Mouse (Mus musculus): ENCODE data around the gene Ramp1. TPM values are rescaled to one million over a fixed set of nuclear protein-coding genes. Genes with fewer than 3 reads are reported as not detected.
A peak's percentile ranks its signal among the peaks of the same experiment; 100 is the strongest.

The Ramp1 gene
- 10 to 100 TPM; 51.3 to 53.0 TPM for total RNA-seq (2021)
- long read RNA-seq, experiment 1, transcript Ramp1-201 (3 exons, 2,325 nt), result major isoform, 57 of 73 reads
- long read RNA-seq, experiment 1, partial matches to known transcripts, result 10 of 73 reads
- long read RNA-seq, experiment 1, other reads (novel, unspliced or antisense), result 6 of 73 reads
- long read RNA-seq, experiment 2, transcript Ramp1-201 (3 exons, 2,325 nt), result major isoform, 105 of 122 reads
- long read RNA-seq, experiment 2, partial matches to known transcripts, result 12 of 122 reads
- long read RNA-seq, experiment 2, other reads (novel, unspliced or antisense), result 4 of 122 reads

DNA sequence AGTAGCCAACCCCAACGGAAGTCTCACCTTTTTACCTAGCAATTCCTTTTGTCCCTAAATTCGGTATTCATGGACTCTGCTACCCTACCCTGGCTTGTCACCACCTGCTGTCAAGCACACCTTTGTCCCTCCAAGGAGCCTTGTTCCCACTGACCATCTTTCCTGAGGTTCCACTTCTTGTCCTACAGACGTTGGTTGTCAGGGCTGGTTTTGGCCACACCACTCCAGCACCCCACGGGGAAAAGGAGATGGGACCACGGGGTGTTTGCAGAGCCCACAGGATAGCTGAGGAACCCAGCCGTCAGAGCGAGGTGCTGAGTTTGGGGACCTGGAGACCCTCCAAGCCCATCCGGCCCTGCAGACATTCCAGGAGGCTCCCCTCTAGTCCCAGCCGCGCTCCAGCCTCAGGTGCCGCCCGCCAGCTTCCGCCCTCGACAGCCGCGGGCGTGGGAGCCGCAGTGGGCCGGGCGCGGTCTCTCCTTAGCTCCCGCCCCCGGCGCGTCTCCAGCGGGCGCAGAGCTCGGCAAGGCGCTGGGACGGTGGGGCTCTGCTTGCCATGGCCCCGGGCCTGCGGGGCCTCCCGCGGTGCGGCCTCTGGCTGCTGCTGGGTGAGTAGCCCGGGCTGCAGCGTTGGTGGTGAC is at the start of gene Ramp1:
Gene Ramp1, plus strand, starts transcription at position 290 of the 641 bp plus-strand sequence.
- DNase-seq (ENCODE audit: low spot score in 2 of 2), result no peak

DNA sequence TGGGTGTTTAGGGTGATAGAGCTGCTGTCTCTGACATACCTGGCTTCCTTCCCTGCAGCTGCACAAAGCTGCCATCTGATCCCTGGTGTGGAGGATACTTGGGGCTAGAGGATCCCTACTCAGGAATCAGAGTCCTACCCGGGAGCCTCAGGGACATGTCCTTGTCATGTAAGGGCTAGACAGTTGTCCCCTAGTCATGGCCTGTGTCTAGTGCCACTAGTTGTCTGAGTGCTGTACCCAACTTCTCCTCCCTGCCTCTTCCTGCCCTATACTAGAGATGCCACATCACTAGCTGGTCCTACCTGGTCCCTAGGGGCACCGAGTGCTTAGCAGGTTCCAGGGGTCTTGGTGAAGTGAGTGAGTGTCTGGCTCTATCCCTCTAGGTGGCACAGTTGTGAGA is 42.6 kb upstream of the Ramp1 start:
- DNase-seq (ENCODE audit: low spot score in 2 of 2), result no peak

DNA sequence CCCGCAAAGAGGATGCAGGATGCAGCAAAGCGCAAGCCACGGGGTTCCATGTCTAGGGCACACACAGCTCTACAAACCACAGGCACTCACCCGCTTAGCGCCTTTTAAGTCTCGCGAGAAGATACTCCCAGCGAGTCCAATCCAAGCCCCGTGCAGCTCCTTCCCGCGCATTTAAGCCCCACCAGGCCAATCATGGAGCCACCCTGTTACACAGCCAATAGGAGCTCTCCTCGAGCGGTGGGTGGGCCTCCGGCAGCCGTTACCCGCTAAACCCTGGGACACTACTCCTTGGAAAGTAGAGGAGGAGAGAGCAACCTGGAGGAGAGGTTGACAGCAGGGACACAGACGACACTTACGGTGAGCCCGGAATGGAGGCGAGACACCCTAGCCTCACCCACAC is 34.8 kb upstream of the Ramp1 start, which contains the start of gene Rbm44:
Gene Rbm44, plus strand, starts transcription at position 277 of the 400 bp plus-strand sequence.
- no peak for DNase-seq (ENCODE audit: low spot score in 2 of 2)

- no peak for DNase-seq (ENCODE audit: low spot score in 2 of 2)
These were observed 28.1 kb upstream of the Ramp1 start for GRCm38 (mm10) chr1:91151509-91151908.

DNA sequence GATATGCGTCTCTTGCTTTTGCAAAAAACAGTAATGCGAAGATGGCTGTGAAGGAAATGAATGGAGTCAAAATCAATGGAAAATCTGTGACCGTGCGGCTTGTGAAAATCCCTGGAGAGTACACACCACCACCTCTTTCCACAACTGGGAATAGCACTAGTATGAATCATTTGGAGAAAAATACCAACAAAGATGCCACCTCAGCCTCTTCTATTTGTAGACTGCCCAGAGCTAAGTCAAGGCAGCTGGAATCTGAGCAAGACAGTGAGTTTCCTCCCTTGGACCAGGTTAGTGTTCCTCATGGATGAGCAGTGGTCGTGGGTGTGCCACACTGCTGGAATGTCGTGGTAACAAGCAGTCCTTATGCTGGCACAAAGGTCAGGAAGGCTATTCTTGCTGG is 12.8 kb upstream of the Ramp1 start:
- no peak for DNase-seq (ENCODE audit: low spot score in 2 of 2)

- no peak for DNase-seq (ENCODE audit: low spot score in 2 of 2)
These were observed 10.5 kb upstream of the Ramp1 start for GRCm38 (mm10) chr1:91169157-91169556.

DNA sequence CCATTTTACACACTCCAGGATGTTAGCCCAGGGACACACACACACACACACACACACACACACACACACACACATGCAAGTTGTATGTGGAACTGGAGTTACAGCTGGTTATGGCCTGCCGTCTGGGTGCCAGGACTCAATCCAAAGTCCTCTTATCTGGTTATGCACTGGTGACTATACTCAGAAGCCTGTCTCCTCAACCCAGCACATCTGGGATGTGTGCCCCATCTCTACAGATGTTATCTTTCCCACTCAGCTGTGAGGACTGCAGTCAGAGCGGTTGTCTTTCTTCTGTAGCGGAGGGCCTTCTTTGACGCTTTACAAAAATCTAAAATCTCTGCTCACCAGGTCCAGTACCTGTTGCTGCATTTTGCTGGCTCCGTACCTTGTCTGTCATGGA is 4.8 kb upstream of the Ramp1 start:
- DNase-seq (ENCODE audit: low spot score in 2 of 2), result no peak

GRCm38 (mm10) chr1:91176026-91176425 is 3.6 kb upstream of the Ramp1 start:
- no peak for DNase-seq (ENCODE audit: low spot score in 2 of 2)

GRCm38 (mm10) chr1:91176871-91177270 is 2.8 kb upstream of the Ramp1 start:
- no peak for DNase-seq (ENCODE audit: low spot score in 2 of 2)

- peak; percentile 75 to 80 for DNase-seq (ENCODE audit: low spot score in 2 of 2)
These were observed 536 bp upstream of the Ramp1 start for GRCm38 (mm10) chr1:91179086-91179485.

DNA sequence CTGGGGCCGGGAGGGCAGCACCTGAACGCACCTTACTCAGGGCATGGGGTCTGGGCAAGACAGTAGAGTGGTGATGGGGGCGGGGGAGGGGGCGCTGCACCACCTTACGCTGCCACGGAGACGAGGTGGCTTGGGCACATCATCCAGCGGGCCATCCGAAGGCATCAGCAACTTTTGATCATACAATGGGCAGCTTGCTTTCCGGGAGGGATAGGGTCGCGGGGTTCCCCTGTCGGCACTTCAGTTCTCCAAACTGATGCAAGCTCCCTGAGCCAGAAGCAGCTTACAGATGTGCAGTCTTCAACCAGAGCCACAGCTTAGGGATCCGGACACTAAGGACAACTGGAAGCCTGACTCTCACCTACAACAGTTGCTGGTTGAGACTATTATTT is 548 bp downstream of the Ramp1 start:
- no peak for DNase-seq (ENCODE audit: low spot score in 2 of 2)

DNA sequence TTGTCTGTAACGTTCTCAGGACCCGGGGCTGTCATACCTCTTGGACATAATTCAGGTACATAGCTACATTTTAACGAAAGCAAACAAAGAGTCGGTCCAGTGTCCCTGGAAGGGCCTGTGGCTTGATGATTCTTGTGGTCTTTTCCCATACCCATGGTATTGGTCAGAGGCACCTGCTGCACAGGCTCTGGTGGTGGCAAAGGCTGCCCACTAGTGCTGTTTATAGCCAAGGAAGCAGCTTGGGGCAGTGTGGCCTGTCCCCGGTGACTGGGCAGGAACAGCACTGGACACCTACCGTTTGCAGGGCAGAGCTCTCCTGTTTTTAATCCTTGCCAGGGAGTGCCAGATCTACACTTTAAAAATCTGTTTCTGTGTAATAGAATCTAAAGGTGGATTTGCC is 1.1 kb downstream of the Ramp1 start:
- DNase-seq (ENCODE audit: low spot score in 2 of 2), result no peak

DNA sequence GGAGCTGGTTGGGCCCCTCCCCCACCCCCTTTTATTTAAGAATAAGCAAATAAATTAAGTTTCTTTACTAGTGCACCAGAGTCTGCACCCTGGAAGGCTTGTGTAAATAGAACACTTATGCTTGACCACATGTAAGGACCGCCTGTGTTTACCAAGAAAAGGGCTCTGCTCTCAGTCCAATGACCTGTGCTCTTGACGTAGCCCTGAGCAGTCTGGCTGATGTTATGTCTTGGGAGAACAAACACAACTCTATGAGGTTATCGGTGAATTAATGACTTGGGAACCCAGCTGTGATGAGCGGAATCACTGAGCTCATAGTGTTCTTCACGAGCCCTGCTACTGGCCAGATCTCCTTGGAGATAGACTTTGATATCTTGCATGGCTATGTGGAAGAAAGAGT is 1.6 kb downstream of the Ramp1 start:
- DNase-seq (ENCODE audit: low spot score in 2 of 2), result no peak

GRCm38 (mm10) chr1:91181784-91182450 is 2.3 kb downstream of the Ramp1 start:
- no peak for DNase-seq (ENCODE audit: low spot score in 2 of 2)

DNA sequence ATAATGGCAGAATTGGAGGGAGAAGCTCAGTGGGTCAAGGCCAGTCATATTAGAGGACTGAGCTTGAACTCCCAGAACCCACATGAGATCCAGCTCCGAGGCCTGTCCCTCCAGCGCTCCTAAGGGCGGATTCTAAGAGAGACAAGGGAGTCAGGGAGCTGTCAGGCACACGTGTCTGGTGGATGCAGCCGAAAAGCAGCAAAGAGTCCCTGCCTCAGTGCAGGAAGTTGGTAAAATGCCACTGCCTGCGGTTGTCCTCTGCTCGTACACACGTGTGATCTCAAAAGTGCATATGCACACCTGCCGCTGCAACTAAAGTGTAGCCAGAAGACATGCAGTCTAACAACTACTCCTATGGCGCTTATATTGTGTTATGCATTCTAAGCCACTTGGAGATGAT is 3.7 kb downstream of the Ramp1 start:
- DNase-seq (ENCODE audit: low spot score in 2 of 2), result no peak

- DNase-seq (ENCODE audit: low spot score in 2 of 2), result no peak
These were observed 7.1 kb downstream of the Ramp1 start for GRCm38 (mm10) chr1:91186677-91187076.

GRCm38 (mm10) chr1:91187315-91187714 is 7.7 kb downstream of the Ramp1 start:
- DNase-seq (ENCODE audit: low spot score in 2 of 2), result no peak

- no peak for DNase-seq (ENCODE audit: low spot score in 2 of 2)
These were observed 8.4 kb downstream of the Ramp1 start for GRCm38 (mm10) chr1:91187786-91188640.

DNA sequence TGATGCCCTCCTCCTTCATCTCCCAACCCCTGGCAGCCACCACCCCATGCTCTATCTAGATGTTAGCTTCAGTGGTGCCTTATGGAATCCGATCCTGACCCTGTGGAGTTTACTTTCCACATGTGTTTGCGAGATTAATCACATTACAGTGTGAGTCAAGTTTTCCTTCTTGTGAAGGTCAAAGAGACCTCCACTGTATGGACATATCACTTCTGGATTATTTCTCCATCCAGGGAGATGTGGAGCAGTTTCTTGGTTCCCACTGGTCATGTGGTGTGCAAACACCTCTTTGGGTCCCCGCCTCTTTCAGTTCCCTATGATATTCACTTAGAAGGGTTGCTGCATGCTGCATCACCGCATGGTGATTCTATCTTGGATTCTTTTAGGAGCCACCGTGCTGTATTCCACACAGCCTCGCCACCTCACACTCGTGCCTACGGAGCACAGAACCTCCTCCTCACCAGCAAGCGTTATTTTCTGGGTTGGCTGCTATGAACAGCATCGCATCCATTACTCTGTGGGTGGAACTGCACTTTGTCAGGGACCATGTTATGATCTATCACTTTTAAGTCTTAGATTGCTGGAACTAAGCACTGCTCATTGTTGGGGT is 9.3 kb downstream of the Ramp1 start:
- no peak for DNase-seq (ENCODE audit: low spot score in 2 of 2)

- DNase-seq (ENCODE audit: low spot score in 2 of 2), result no peak
These were observed 12.6 kb downstream of the Ramp1 start for GRCm38 (mm10) chr1:91192184-91192583.

DNA sequence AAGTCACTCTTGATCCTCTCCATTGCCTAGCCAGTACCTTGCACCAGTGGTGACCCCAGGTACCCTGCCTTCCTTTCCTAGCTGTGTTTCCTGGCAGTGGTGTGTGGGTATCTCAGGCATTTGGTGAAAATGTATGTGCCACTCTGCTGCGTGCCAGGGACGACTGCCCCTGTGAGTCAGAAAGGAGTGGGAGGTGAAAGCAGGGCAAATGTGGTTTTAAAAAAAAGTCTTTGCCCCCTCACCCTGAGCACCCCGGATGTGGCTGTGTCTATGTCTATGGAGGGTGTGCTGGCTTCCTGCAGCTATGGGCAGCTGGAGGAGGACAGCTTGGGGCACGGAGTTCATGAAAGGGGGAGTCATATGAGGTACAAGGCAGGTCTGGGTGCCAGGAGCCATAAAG is 13.6 kb downstream of the Ramp1 start:
- no peak for DNase-seq (ENCODE audit: low spot score in 2 of 2)

Measured in layer of hippocampus, postnatal 14 days (tissue).